Mouse (Mus musculus): Measurements from ENCODE around the gene Akt1. TPM values are rescaled to one million over a fixed set of nuclear protein-coding genes. Genes with fewer than 3 reads are reported as not detected.

The Akt1 gene
- polyA plus RNA-seq, 1 experiment from 2014 or later: 42.4 TPM

GRCm38 (mm10) chr12:112639526-112639925, 35.2 kb downstream of the Akt1 start:
- no peak for ATAC-seq (ENCODE audit: low read depth)
- Histone ChIP-seq H3K4me3 (ENCODE audit: low read length) (no peak overlapping the region), H3K9ac (ENCODE audit: low read length) (no peak overlapping the region), H3K36me3 (ENCODE audit: control insufficient read depth, insufficient read depth, low read length) (no peaks in the 10 kb centered on the region), H3K4me2 (ENCODE audit: low read depth, low read length) (no peak overlapping the region), H3K4me1 (replicated peaks; ENCODE audit: control insufficient read depth, insufficient read depth, low read length) (peaks cover 1% of the 10 kb centered on the region; the same call in 1 of the 2 replicates), H3K27ac (ENCODE audit: low read length) (no peak overlapping the region), H3K9me3 (ENCODE audit: control insufficient read depth, low read length) (no peaks in the 10 kb centered on the region), H3K27me3 (ENCODE audit: control insufficient read depth, insufficient read depth, low read depth, low read length) (no peaks in the 10 kb centered on the region)
- 76% methylated on average over 10 of the region's 10 CpGs for WGBS

GRCm38 (mm10) chr12:112633686-112634085, 41.0 kb downstream of the Akt1 start:
- H3K9ac ChIP-seq (ENCODE audit: low read length): no peak overlapping the region
- peaks cover 25% of the 10 kb centered on the region for H3K4me1 ChIP-seq (replicated peaks; ENCODE audit: control insufficient read depth, insufficient read depth, low read length)
- H3K9me3 ChIP-seq (ENCODE audit: control insufficient read depth, low read length): no peaks in the 10 kb centered on the region
- no peak for ATAC-seq (ENCODE audit: low read depth)
- H3K27ac ChIP-seq (ENCODE audit: low read length): no peak overlapping the region
- H3K4me3 ChIP-seq (ENCODE audit: low read length): no peak overlapping the region
- H3K4me2 ChIP-seq (ENCODE audit: low read depth, low read length): no peak overlapping the region
- no peaks in the 10 kb centered on the region for H3K27me3 ChIP-seq (ENCODE audit: control insufficient read depth, insufficient read depth, low read depth, low read length)
- WGBS: 55% methylated on average over 9 of the region's 9 CpGs
- no peaks in the 10 kb centered on the region for H3K36me3 ChIP-seq (ENCODE audit: control insufficient read depth, insufficient read depth, low read length)

GRCm38 (mm10) chr12:112632907-112633306, 41.8 kb downstream of the Akt1 start:
- Histone ChIP-seq H3K27ac (ENCODE audit: low read length) (no peak overlapping the region), H3K4me2 (ENCODE audit: low read depth, low read length) (no peak overlapping the region)
- 59% methylated on average over 5 of the region's 5 CpGs for WGBS

GRCm38 (mm10) chr12:112632084-112632777, 42.5 kb downstream of the Akt1 start:
- ATAC-seq (ENCODE audit: low read depth): no peak
- Histone ChIP-seq H3K27me3 (ENCODE audit: control insufficient read depth, insufficient read depth, low read depth, low read length) (no peaks in the 10 kb centered on the region), H3K4me1 (replicated peaks; ENCODE audit: control insufficient read depth, insufficient read depth, low read length) (peaks cover 29% of the 10 kb centered on the region), H3K9me3 (ENCODE audit: control insufficient read depth, low read length) (no peaks in the 10 kb centered on the region), H3K36me3 (ENCODE audit: control insufficient read depth, insufficient read depth, low read length) (no peaks in the 10 kb centered on the region), H3K9ac (ENCODE audit: low read length) (no peak overlapping the region; the same call in 1 of the 2 replicates), H3K27ac (ENCODE audit: low read length) (no peak overlapping the region), H3K4me2 (ENCODE audit: low read depth, low read length) (no peak overlapping the region), H3K4me3 (ENCODE audit: low read length) (no peak overlapping the region)
- WGBS: 42% methylated on average over 11 of the region's 11 CpGs

More at GRCm38 (mm10) chr12:112632907-112633306, 41.8 kb downstream of the Akt1 start:
- H3K9me3 ChIP-seq (ENCODE audit: control insufficient read depth, low read length): no peaks in the 10 kb centered on the region
- ATAC-seq (ENCODE audit: low read depth): no peak
- H3K4me3 ChIP-seq (ENCODE audit: low read length): no peak overlapping the region
- H3K27me3 ChIP-seq (ENCODE audit: control insufficient read depth, insufficient read depth, low read depth, low read length): no peaks in the 10 kb centered on the region
- H3K4me1 ChIP-seq (replicated peaks; ENCODE audit: control insufficient read depth, insufficient read depth, low read length): peaks cover 29% of the 10 kb centered on the region
- no peak overlapping the region for H3K9ac ChIP-seq (ENCODE audit: low read length)
- H3K36me3 ChIP-seq (ENCODE audit: control insufficient read depth, insufficient read depth, low read length): no peaks in the 10 kb centered on the region

- Histone ChIP-seq H3K27ac (ENCODE audit: low read length) (no peak overlapping the region), H3K36me3 (ENCODE audit: control insufficient read depth, insufficient read depth, low read length) (no peaks in the 10 kb centered on the region), H3K9me3 (ENCODE audit: control insufficient read depth, low read length) (no peaks in the 10 kb centered on the region), H3K4me3 (ENCODE audit: low read length) (no peak overlapping the region), H3K4me1 (replicated peaks; ENCODE audit: control insufficient read depth, insufficient read depth, low read length) (peaks cover 29% of the 10 kb centered on the region), H3K4me2 (ENCODE audit: low read depth, low read length) (no peak overlapping the region), H3K27me3 (ENCODE audit: control insufficient read depth, insufficient read depth, low read depth, low read length) (no peaks in the 10 kb centered on the region), H3K9ac (ENCODE audit: low read length) (no peak overlapping the region)
- 27% methylated on average over 1 of the region's 1 CpGs for WGBS
- no peak for ATAC-seq (ENCODE audit: low read depth)
These were observed 43.2 kb downstream of the Akt1 start for GRCm38 (mm10) chr12:112631472-112631871.

- no peak overlapping the region for H3K27ac ChIP-seq (ENCODE audit: low read length)
- no peak overlapping the region for H3K9ac ChIP-seq (ENCODE audit: low read length)
- no peak overlapping the region for H3K4me2 ChIP-seq (ENCODE audit: low read depth, low read length)
- H3K27me3 ChIP-seq (ENCODE audit: control insufficient read depth, insufficient read depth, low read depth, low read length): no peaks in the 10 kb centered on the region
- no peaks in the 10 kb centered on the region for H3K36me3 ChIP-seq (ENCODE audit: control insufficient read depth, insufficient read depth, low read length)
- no peaks in the 10 kb centered on the region for H3K9me3 ChIP-seq (ENCODE audit: control insufficient read depth, low read length)
- no peak for ATAC-seq (ENCODE audit: low read depth)
- peaks cover 29% of the 10 kb centered on the region for H3K4me1 ChIP-seq (replicated peaks; ENCODE audit: control insufficient read depth, insufficient read depth, low read length)
- 46% methylated on average over 5 of the region's 5 CpGs for WGBS
- H3K4me3 ChIP-seq (ENCODE audit: low read length): no peak overlapping the region
These were observed 43.9 kb downstream of the Akt1 start for GRCm38 (mm10) chr12:112630796-112631195.

- no peak overlapping the region for H3K4me3 ChIP-seq (ENCODE audit: low read length)
These were observed 44.7 kb downstream of the Akt1 start for GRCm38 (mm10) chr12:112630029-112630428.

GRCm38 (mm10) chr12:112628928-112629721, 45.6 kb downstream of the Akt1 start:
- peak overlapping the region; percentile 64; the same call in 1 of the 2 replicates for H3K27ac ChIP-seq (ENCODE audit: low read length)

More at GRCm38 (mm10) chr12:112630029-112630428, 44.7 kb downstream of the Akt1 start:
- H3K4me1 ChIP-seq (replicated peaks; ENCODE audit: control insufficient read depth, insufficient read depth, low read length): peaks cover 29% of the 10 kb centered on the region
- no peak for ATAC-seq (ENCODE audit: low read depth)
- 90% methylated on average over 12 of the region's 12 CpGs for WGBS
- H3K27me3 ChIP-seq (ENCODE audit: control insufficient read depth, insufficient read depth, low read depth, low read length): no peaks in the 10 kb centered on the region
- H3K4me2 ChIP-seq (ENCODE audit: low read depth, low read length): no peak overlapping the region
- no peak overlapping the region for H3K27ac ChIP-seq (ENCODE audit: low read length)
- H3K9ac ChIP-seq (ENCODE audit: low read length): no peak overlapping the region
- no peaks in the 10 kb centered on the region for H3K9me3 ChIP-seq (ENCODE audit: control insufficient read depth, low read length)
- H3K36me3 ChIP-seq (ENCODE audit: control insufficient read depth, insufficient read depth, low read length): no peaks in the 10 kb centered on the region

GRCm38 (mm10) chr12:112628197-112628596, 46.5 kb downstream of the Akt1 start:
- H3K27ac ChIP-seq (ENCODE audit: low read length): peak overlapping the region; percentile 64
- H3K4me3 ChIP-seq (ENCODE audit: low read length): no peak overlapping the region
- H3K9ac ChIP-seq (ENCODE audit: low read length): no peak overlapping the region
- H3K27me3 ChIP-seq (ENCODE audit: control insufficient read depth, insufficient read depth, low read depth, low read length): no peaks in the 10 kb centered on the region
- ATAC-seq (ENCODE audit: low read depth): no peak
- no peaks in the 10 kb centered on the region for H3K36me3 ChIP-seq (ENCODE audit: control insufficient read depth, insufficient read depth, low read length)
- no peaks in the 10 kb centered on the region for H3K9me3 ChIP-seq (ENCODE audit: control insufficient read depth, low read length)
- H3K4me1 ChIP-seq (replicated peaks; ENCODE audit: control insufficient read depth, insufficient read depth, low read length): peaks cover 25% of the 10 kb centered on the region
- 69% methylated on average over 6 of the region's 6 CpGs for WGBS
- H3K4me2 ChIP-seq (ENCODE audit: low read depth, low read length): no peak overlapping the region

More at GRCm38 (mm10) chr12:112628928-112629721, 45.6 kb downstream of the Akt1 start:
- 22% methylated on average over 19 of the region's 19 CpGs for WGBS
- Histone ChIP-seq H3K36me3 (ENCODE audit: control insufficient read depth, insufficient read depth, low read length) (no peaks in the 10 kb centered on the region), H3K9ac (ENCODE audit: low read length) (peak overlapping the region; percentile 23; the same call in 1 of the 2 replicates), H3K9me3 (ENCODE audit: control insufficient read depth, low read length) (no peaks in the 10 kb centered on the region), H3K4me1 (replicated peaks; ENCODE audit: control insufficient read depth, insufficient read depth, low read length) (peaks cover 27% of the 10 kb centered on the region), H3K4me2 (ENCODE audit: low read depth, low read length) (peak overlapping the region; percentile 51), H3K4me3 (ENCODE audit: low read length) (peak overlapping the region; percentile 26), H3K27me3 (ENCODE audit: control insufficient read depth, insufficient read depth, low read depth, low read length) (no peaks in the 10 kb centered on the region)
- ATAC-seq (ENCODE audit: low read depth): peak; percentile 88
